Mouse (Mus musculus): ENCODE measurements around the gene Tmem211.

DNA sequence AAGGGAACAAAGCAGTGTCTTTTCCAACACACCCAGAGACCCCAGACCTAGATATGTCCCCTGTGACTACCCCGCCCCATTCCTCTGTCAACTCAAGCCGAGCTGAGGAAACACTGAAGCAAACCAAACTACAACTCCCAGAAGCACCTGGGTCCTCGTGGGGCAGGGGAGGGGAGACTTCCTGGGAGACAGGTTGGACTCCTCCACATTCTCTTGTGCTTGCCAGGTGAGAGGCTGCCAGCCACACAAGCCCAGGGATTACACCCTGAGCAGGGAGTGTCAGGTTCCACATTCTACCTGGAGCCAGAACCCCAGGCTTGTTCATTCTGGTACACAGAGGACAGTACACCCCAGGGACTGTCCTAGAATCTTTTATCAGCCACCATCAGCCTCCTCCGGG is 2.8 kb upstream of the Tmem211 start:
- TF ChIP-seq EP300 (IDR thresholded peaks at IDR 0.05; ENCODE audit: low read depth) (no peak), CTCF (IDR thresholded peaks at IDR 0.05; ENCODE audit: low read depth) (no peak)

Data from heart, postnatal 0 days (tissue).